Mouse (Mus musculus): ENCODE data around the gene Lmo3. TPM values are rescaled to one million over a fixed set of nuclear protein-coding genes. Genes with fewer than 3 reads are reported as not detected.

The Lmo3 gene
- polyA plus RNA-seq, 1 experiment from 2014 or later: 142 TPM

DNA sequence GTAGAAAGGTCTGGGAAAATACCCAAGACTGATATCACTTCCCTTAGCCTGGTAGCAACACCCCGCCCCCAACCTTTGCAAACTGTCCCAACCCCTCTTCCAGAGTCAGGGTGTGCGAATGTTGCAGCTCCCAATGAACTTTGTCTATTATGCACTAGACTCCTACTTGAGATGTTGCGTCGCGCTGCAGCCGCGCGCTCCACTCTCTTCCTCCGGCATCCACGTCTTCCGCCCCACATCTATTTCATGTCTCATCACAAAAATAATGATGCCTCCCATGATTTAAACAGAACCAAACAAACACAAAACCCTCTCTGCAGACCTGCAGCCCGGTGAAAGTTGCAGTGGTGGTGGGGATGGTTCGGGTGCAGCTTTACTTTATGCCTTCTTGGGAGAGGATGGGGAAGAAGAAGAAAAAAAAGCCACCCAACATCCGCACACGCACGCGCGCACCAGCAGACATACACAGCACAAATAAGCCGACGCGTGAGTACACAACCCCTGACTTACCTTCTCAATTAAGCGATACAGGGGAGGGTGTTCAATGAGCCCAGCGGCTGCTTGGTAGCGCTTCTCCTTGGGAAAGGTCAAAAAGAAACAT lies 159.7 kb downstream of the Lmo3 start:
- Histone ChIP-seq H3K4me3 (replicated peaks) (peak overlapping the region; percentile 60), H3K9me3 (no peaks in the 10 kb centered on the region), H3K36me3 (no peaks in the 10 kb centered on the region), H3K4me2 (replicated peaks) (peak overlapping the region; percentile 74), H3K27me3 (no peaks in the 10 kb centered on the region), H3K4me1 (replicated peaks) (peaks cover 71% of the 10 kb centered on the region), H3K27ac (peak overlapping the region; percentile 91), H3K9ac (replicated peaks) (peak overlapping the region; percentile 78)
- WGBS: under 1% methylated on average over 24 of the region's 24 CpGs
- ATAC-seq: peak; percentile 15; the same call in 1 of the 2 replicates

DNA sequence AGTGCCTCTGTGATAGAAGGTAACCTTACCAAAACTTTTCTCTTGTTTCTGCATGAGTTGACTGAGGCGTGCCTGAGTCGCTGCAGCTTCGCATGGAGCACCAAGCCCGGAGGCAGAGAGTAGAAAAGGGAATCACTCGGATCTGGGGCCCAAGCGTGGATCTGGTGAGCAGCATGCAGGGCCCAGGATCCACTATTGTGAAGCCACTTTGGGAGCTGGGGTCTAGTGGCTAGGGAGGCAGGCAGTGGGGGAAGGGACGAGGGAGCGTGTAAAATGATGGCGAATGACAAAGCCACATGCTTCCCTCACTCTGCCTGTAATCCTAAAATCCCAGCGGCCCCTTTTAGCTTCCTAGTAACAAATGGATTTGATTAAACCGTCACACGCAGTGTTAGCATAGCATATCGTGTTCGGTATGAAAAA lies 160.6 kb downstream of the Lmo3 start:
- H3K4me1 ChIP-seq (replicated peaks): peaks cover 64% of the 10 kb centered on the region
- WGBS: under 1% methylated on average over 14 of the region's 14 CpGs
- no peaks in the 10 kb centered on the region for H3K27me3 ChIP-seq
- peak overlapping the region; percentile 74 for H3K4me2 ChIP-seq (replicated peaks)
- H3K4me3 ChIP-seq (replicated peaks): peak overlapping the region; percentile 60
- H3K36me3 ChIP-seq: no peaks in the 10 kb centered on the region
- H3K27ac ChIP-seq: peak overlapping the region; percentile 91
- ATAC-seq: peak; percentile 48
- H3K9ac ChIP-seq (replicated peaks): peak overlapping the region; percentile 78
- no peaks in the 10 kb centered on the region for H3K9me3 ChIP-seq

DNA sequence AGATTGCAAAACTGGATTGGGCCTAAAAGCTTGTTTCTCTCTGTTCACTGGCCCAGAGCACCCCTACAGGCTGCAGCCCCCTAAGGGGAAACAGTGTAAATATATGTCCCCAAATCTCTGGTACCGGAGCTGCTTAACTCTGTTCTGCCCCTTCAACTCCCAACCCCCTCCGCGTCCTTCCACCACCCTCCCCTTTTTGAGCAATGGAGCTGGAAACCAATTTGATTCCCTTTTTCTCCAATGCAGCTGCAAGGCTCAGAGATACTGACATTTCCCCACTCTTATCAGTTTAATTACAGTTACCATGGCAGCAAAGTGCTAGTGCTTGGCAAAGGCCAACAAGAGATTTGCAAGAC lies 161.3 kb downstream of the Lmo3 start:
- Histone ChIP-seq H3K36me3 (no peaks in the 10 kb centered on the region), H3K9me3 (no peaks in the 10 kb centered on the region), H3K4me3 (replicated peaks) (peak overlapping the region; percentile 60), H3K27ac (peak overlapping the region; percentile 91), H3K9ac (replicated peaks) (peak overlapping the region; percentile 78), H3K4me2 (replicated peaks) (peak overlapping the region; percentile 74), H3K27me3 (no peaks in the 10 kb centered on the region), H3K4me1 (replicated peaks) (peaks cover 60% of the 10 kb centered on the region)
- ATAC-seq: peak; percentile 63
- WGBS: 2% methylated on average over 3 of the region's 3 CpGs

DNA sequence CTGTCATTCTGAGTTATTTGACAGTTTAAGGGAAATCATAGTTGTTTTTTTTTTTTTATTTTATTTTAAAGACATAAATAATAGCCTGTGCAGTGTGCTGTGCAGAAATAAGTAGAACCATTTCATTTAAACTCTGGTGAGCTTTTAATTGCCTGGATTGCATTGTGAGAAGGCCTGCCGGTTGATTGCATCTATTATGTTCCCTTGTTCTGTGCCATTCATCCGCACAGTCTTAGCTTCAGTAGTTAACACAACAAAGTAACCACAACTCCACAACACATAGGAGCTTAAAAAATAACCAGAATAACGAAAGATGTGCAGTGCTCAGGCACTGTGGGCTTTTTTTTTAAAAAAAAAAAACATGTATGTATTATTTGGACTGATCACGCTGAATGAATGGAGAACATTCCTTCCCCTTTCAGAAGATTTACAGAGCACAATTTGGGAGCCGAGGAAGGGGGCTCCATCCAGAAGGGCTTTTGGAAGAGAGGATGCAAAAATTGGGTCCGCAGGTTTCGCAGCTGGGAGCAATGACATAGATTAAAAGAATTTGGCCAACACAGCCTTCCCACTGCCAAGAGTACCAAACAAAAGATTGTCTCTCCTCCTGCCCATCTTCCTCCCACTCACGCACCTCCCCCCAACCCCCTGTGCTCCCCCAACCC lies 161.8 kb downstream of the Lmo3 start:
- Histone ChIP-seq H3K4me3 (replicated peaks) (peak overlapping the region; percentile 60), H3K9ac (replicated peaks) (peak overlapping the region; percentile 78), H3K4me2 (replicated peaks) (peak overlapping the region; percentile 74), H3K4me1 (replicated peaks) (peaks cover 58% of the 10 kb centered on the region), H3K9me3 (no peaks in the 10 kb centered on the region), H3K27ac (peak overlapping the region; percentile 91), H3K27me3 (no peaks in the 10 kb centered on the region), H3K36me3 (no peaks in the 10 kb centered on the region)
- 6% methylated on average over 8 of the region's 8 CpGs for WGBS
- ATAC-seq: peak; percentile 8; the same call in 1 of the 2 replicates

DNA sequence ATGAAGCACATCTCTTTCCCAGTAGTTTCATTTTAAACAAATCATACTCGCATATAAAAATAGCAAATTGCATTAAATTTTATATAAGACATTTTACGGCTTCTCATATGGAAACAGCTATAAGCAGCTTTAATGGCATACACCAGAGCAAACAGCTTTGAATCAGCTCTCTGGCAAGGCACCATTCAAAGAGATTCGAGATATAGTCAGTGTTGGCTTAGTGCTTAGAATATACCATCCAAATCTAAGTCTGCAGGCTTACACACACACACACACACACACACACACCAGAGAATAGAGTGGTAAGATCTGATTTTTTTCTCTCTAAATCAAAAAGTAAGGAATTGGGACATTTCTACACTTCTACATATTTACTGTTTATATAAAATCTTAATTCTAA lies 169.7 kb downstream of the Lmo3 start:
- Histone ChIP-seq H3K9ac (replicated peaks) (no peak overlapping the region), H3K4me2 (replicated peaks) (no peak overlapping the region), H3K4me1 (replicated peaks) (peaks cover 9% of the 10 kb centered on the region), H3K27ac (no peak overlapping the region), H3K4me3 (replicated peaks) (no peak overlapping the region), H3K27me3 (no peaks in the 10 kb centered on the region), H3K9me3 (no peaks in the 10 kb centered on the region), H3K36me3 (no peaks in the 10 kb centered on the region)
- 86% methylated on average over 3 of the region's 3 CpGs for WGBS
- no peak for ATAC-seq

DNA sequence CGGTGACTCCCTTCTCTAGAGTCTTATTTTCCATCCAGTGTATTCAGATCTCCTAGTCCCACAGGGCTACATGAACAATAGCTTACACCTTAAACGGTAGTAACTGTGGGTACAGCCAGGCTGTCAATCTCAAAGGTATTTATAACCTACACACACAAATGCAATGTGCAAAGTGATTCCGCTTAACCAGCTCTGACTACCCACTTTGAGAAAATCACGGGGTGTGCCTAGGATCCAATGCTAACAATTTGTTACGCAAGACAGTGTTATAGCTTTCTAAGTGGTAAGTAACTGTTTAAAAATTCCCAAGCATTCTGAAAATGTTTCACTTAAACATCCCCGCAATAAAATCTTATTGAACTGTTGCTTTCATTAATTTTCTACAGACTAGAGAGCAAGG lies 179.7 kb downstream of the Lmo3 start:
- Histone ChIP-seq H3K4me3 (replicated peaks) (no peak overlapping the region), H3K27me3 (no peaks in the 10 kb centered on the region), H3K9me3 (no peaks in the 10 kb centered on the region), H3K27ac (no peak overlapping the region), H3K4me2 (replicated peaks) (no peak overlapping the region), H3K36me3 (no peaks in the 10 kb centered on the region), H3K4me1 (replicated peaks) (0 out of 2 replicates have a peak, but pooled peaks cover 3% of the 10 kb centered on the region), H3K9ac (replicated peaks) (no peak overlapping the region)
- no peak for ATAC-seq
- 83% methylated on average over 6 of the region's 6 CpGs for WGBS

DNA sequence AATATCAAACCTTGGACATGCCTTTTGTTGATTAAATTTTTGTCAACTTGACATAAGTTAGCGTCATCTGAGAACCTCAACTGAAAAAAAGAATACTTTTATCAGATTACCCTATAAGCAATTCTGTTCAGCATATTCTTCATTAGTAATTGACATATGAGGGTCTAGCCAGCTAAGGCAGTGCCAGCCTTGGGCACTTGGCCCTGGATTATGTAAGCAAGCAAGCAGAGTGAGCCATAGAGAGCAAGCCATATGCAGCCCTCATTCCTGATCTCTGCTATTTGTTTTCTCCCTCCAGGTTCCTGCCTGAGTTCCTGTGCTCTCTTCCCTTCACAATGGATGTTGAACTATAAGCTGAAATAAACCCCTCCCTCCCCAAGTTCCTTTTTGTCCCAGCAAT lies 182.9 kb downstream of the Lmo3 start:
- 100% methylated on average over 1 of the region's 1 CpGs for WGBS
- no peak overlapping the region for H3K4me3 ChIP-seq (replicated peaks)
- 0 out of 2 replicates have a peak, but pooled peaks cover 1% of the 10 kb centered on the region for H3K4me1 ChIP-seq (replicated peaks)
- H3K27ac ChIP-seq: no peak overlapping the region
- H3K4me2 ChIP-seq (replicated peaks): no peak overlapping the region
- no peak overlapping the region for H3K9ac ChIP-seq (replicated peaks)
- no peak for ATAC-seq
- H3K27me3 ChIP-seq: no peaks in the 10 kb centered on the region
- no peaks in the 10 kb centered on the region for H3K36me3 ChIP-seq
- H3K9me3 ChIP-seq: no peaks in the 10 kb centered on the region

DNA sequence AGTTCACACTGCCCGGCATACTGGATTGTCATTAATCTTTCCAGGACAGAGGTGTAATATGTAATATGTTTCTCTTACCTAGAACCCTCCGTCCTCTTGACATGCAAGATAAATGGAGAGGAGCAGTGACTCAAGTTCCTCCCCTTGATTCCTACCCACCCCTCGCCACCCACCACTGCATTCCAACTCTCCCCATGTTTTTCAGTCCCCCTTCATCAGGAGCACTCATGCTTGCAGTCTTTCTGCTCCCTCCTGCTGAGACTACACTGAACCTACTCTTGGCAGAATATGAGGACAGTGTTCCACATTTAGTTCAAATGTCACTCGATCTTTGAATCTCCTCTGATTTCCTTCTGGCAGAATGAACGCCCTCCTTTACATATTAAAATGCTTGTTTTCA lies 190.7 kb downstream of the Lmo3 start:
- Histone ChIP-seq H3K4me2 (replicated peaks) (no peak overlapping the region), H3K36me3 (no peaks in the 10 kb centered on the region), H3K27ac (no peak overlapping the region), H3K4me3 (replicated peaks) (no peak overlapping the region), H3K4me1 (replicated peaks) (peaks cover 23% of the 10 kb centered on the region), H3K9me3 (no peaks in the 10 kb centered on the region), H3K27me3 (no peaks in the 10 kb centered on the region), H3K9ac (replicated peaks) (no peak overlapping the region)
- no peak for ATAC-seq
- WGBS: 65% methylated on average over 5 of the region's 5 CpGs

DNA sequence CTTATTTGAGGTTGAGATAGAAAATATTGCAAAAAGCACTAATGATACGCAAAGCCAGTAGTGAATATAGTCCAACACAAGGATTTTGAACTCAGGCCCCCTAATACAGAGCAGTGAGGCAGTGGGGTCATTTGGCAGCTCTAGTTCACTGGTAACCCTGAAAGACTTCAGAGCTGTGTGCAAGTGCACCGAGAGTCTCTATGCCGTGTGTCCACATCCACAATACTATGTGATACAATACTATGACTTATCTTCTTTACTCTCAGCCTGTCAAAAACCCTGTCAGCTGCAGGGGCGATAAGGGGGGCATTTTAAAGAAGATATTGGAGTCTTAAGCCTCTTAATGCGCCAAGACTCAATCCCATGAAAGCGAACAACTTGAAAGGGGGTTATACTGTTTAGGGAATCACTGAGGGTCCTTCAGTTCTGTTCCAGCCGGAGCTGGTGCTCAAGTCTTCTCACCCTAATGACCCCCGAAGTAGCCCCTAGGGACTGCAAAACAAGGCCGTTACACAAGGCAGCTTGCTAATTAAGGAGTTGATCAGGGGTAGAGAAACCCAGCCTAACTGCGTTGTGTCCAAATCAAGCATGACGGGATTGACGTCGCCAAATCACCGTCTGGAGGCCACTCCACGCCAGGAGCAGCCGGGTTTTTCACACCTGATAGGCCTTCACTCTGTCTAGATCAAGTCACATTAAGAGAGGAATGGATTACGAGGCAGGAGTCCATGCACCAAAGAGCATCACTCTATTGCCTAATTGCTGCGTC lies 193.4 kb downstream of the Lmo3 start:
- H3K4me3 ChIP-seq (replicated peaks): no peak overlapping the region
- H3K36me3 ChIP-seq: no peaks in the 10 kb centered on the region
- no peak overlapping the region for H3K27ac ChIP-seq
- no peak overlapping the region for H3K4me2 ChIP-seq (replicated peaks)
- H3K9me3 ChIP-seq: no peaks in the 10 kb centered on the region
- no peaks in the 10 kb centered on the region for H3K27me3 ChIP-seq
- 26% methylated on average over 18 of the region's 18 CpGs for WGBS
- H3K9ac ChIP-seq (replicated peaks): no peak overlapping the region
- peaks cover 28% of the 10 kb centered on the region for H3K4me1 ChIP-seq (replicated peaks)
- ATAC-seq: peak; percentile 67

DNA sequence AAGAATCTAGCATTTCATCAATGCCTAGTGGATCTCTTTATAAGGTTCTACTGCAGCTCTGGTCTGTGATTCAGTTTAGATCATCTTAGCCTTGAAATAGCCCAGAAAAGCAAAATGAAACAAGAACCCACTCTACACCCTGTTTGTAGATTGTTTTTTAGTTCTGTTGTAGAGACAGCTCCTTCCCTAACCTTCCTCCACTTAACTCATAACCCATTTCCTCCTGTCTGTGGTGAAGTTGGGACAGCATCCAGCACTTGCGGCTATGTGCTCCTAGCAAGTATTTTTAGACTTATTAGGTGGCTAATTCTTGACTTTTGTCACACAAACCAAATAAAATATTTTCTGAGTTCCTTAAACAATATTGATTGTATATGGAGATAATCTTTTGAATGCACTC lies 198.6 kb downstream of the Lmo3 start:
- H3K9me3 ChIP-seq: no peaks in the 10 kb centered on the region
- peaks cover 24% of the 10 kb centered on the region for H3K4me1 ChIP-seq (replicated peaks)
- no peak overlapping the region for H3K4me3 ChIP-seq (replicated peaks)
- no peak overlapping the region for H3K4me2 ChIP-seq (replicated peaks)
- no peaks in the 10 kb centered on the region for H3K27me3 ChIP-seq
- no peak overlapping the region for H3K9ac ChIP-seq (replicated peaks)
- no peak for ATAC-seq
- WGBS: 98% methylated on average over 1 of the region's 1 CpGs
- no peaks in the 10 kb centered on the region for H3K36me3 ChIP-seq
- H3K27ac ChIP-seq: no peak overlapping the region

DNA sequence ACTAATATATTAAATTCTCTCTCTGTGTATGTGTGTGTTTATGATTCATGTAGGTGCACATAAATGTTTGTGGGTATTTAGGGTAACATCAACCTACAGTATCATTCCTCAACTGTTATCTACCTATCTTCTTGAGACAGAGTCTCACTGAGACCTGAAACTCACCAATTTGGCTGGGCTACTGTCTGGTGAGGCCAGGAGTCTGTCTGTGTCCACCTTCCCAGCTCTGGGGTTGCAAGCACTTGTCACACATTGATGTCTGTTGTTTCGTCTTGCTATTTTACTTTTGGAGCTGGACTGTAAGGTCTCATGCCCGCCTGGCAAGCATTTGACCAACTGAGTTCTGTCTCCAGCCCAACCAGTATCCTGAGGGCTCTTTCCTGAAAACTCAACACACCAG lies 210.6 kb downstream of the Lmo3 start:
- Histone ChIP-seq H3K9me3 (no peaks in the 10 kb centered on the region), H3K27me3 (no peaks in the 10 kb centered on the region), H3K9ac (replicated peaks) (no peak overlapping the region), H3K4me2 (replicated peaks) (no peak overlapping the region), H3K27ac (no peak overlapping the region), H3K4me1 (replicated peaks) (no peaks in the 10 kb centered on the region), H3K36me3 (0 out of 2 replicates have a peak, but pooled peaks cover 2% of the 10 kb centered on the region), H3K4me3 (replicated peaks) (no peak overlapping the region)
- ATAC-seq: no peak
- 96% methylated on average over 2 of the region's 2 CpGs for WGBS

DNA sequence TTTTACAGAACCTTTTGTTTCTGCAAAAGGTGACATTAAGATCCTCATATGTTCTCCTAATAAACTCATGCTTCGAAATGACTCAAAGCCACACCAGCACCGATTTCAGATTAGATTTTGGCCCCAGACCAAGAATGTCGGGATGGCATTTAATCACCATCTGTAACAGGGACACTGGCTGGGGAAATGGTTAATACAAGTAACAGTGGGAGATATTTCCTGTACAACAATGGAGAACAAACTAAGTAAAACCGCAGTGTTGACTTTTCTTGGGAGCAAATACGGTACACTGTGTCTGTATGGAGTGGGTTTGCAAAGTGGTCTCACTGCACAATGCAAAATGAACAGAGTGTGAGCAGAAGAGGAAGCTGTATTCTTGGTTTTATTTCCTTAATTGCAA lies 217.7 kb downstream of the Lmo3 start:
- 78% methylated on average over 5 of the region's 5 CpGs for WGBS
- ATAC-seq: no peak
- no peak overlapping the region for H3K4me2 ChIP-seq (replicated peaks)
- H3K27ac ChIP-seq: no peak overlapping the region
- H3K9ac ChIP-seq (replicated peaks): no peak overlapping the region
- H3K36me3 ChIP-seq: no peaks in the 10 kb centered on the region; the same call in 1 of the 2 replicates
- H3K4me3 ChIP-seq (replicated peaks): no peak overlapping the region
- no peaks in the 10 kb centered on the region for H3K4me1 ChIP-seq (replicated peaks)
- H3K27me3 ChIP-seq: no peaks in the 10 kb centered on the region
- H3K9me3 ChIP-seq: no peaks in the 10 kb centered on the region
